Mouse (Mus musculus): ENCODE data around the gene Ddr1.
A peak's percentile ranks its signal among the peaks of the same experiment; 100 is the strongest.

The Ddr1 gene

GRCm38 (mm10) chr17:35692368-35692767, 12.1 kb downstream of the Ddr1 start:
- DNase-seq (ENCODE audit: low spot score) = no peak

- DNase-seq (ENCODE audit: low spot score) = no peak
These were observed 12.6 kb downstream of the Ddr1 start for GRCm38 (mm10) chr17:35691811-35692210.

- DNase-seq (ENCODE audit: low spot score) = no peak
These were observed 14.3 kb downstream of the Ddr1 start for GRCm38 (mm10) chr17:35689936-35690645.

GRCm38 (mm10) chr17:35688347-35689175, 15.9 kb downstream of the Ddr1 start:
- DNase-seq (ENCODE audit: low spot score) = no peak

GRCm38 (mm10) chr17:35685061-35685460, 19.4 kb downstream of the Ddr1 start:
- peak; percentile 47 for DNase-seq (ENCODE audit: low spot score)

- DNase-seq (ENCODE audit: low spot score) = no peak
These were observed 22.4 kb downstream of the Ddr1 start for GRCm38 (mm10) chr17:35681986-35682385.

- DNase-seq (ENCODE audit: low spot score) = peak; percentile 64
These were observed 23.8 kb downstream of the Ddr1 start for GRCm38 (mm10) chr17:35680591-35680990.

- DNase-seq (ENCODE audit: low spot score) = peak; percentile 98
These were observed 30.9 kb downstream of the Ddr1 start, which contains the start of gene Gtf2h4 for GRCm38 (mm10) chr17:35673416-35674035. Gtf2h4 (minus strand) TSS chr17:35673739.

GRCm38 (mm10) chr17:35672527-35672926, 31.9 kb downstream of the Ddr1 start:
- DNase-seq (ENCODE audit: low spot score) = no peak

GRCm38 (mm10) chr17:35671846-35672245, 32.6 kb downstream of the Ddr1 start:
- DNase-seq (ENCODE audit: low spot score) = no peak

- no peak for DNase-seq (ENCODE audit: low spot score)
These were observed 34.7 kb downstream of the Ddr1 start for GRCm38 (mm10) chr17:35669731-35670130.

- peak; percentile 96 for DNase-seq (ENCODE audit: low spot score)
These were observed 36.9 kb downstream of the Ddr1 start, which contains the start of gene Vars2 for GRCm38 (mm10) chr17:35667334-35668065. Vars2 (minus strand) TSS chr17:35667592.

GRCm38 (mm10) chr17:35666851-35667256, 37.6 kb downstream of the Ddr1 start:
- DNase-seq (ENCODE audit: low spot score) = peak; percentile 82

- DNase-seq (ENCODE audit: low spot score) = no peak
These were observed 38.4 kb downstream of the Ddr1 start for GRCm38 (mm10) chr17:35665957-35666515.

- DNase-seq (ENCODE audit: low spot score) = no peak
These were observed 51.3 kb downstream of the Ddr1 start for GRCm38 (mm10) chr17:35653086-35653485.

GRCm38 (mm10) chr17:35649429-35649828, 55.0 kb downstream of the Ddr1 start:
- no peak for DNase-seq (ENCODE audit: low spot score)

- DNase-seq (ENCODE audit: low spot score) = no peak
These were observed 60.7 kb downstream of the Ddr1 start, which contains the start of gene Mucl3 for GRCm38 (mm10) chr17:35643609-35644236. Mucl3 (minus strand) TSS chr17:35643695.

- DNase-seq (ENCODE audit: low spot score) = no peak
These were observed 65.1 kb downstream of the Ddr1 start for GRCm38 (mm10) chr17:35639352-35639751.

- DNase-seq (ENCODE audit: low spot score) = peak; percentile 87
These were observed 65.8 kb downstream of the Ddr1 start for GRCm38 (mm10) chr17:35638475-35639190.

- DNase-seq (ENCODE audit: low spot score) = peak; percentile 49
These were observed 68.1 kb downstream of the Ddr1 start for GRCm38 (mm10) chr17:35636363-35636762.
